Mouse (Mus musculus) kidney, postnatal 36 days (tissue): ENCODE results near the gene Slc35b1.
A peak's percentile ranks its signal among the peaks of the same experiment; 100 is the strongest.

Source experiments
- DNase-seq, 2 experiments: peaks; one replicate each; pipeline ENCODE4 v3.0.0; 2021 to 2022; ENCODE audit warnings: mixed read lengths in 2 of 2

Gene Slc35b1

GRCm38 (mm10) chr11:95384319-95384972 lies at the start of gene Slc35b1:
Slc35b1 (plus strand) TSS chr11:95384692.
- peak; percentile 95 to 99 for DNase-seq

GRCm38 (mm10) chr11:95336568-95337128 lies 47.8 kb upstream of the Slc35b1 start, which contains the start of gene Fam117a:
Fam117a (plus strand) TSS chr11:95337018.
- peak; percentile 92 to 95 for DNase-seq

- peak; percentile 51 to 78 for DNase-seq
These were observed 47.2 kb upstream of the Slc35b1 start for GRCm38 (mm10) chr11:95337129-95337813.

GRCm38 (mm10) chr11:95337846-95338342 lies 46.6 kb upstream of the Slc35b1 start:
- no peak for DNase-seq

- DNase-seq: no peak
These were observed 44.9 kb upstream of the Slc35b1 start for GRCm38 (mm10) chr11:95339471-95340021.

GRCm38 (mm10) chr11:95340259-95340658 lies 44.2 kb upstream of the Slc35b1 start:
- DNase-seq: no peak

- DNase-seq: no peak
These were observed 43.8 kb upstream of the Slc35b1 start for GRCm38 (mm10) chr11:95340664-95341063.

GRCm38 (mm10) chr11:95343180-95343579 lies 41.3 kb upstream of the Slc35b1 start:
- DNase-seq: no peak

- DNase-seq: no peak
These were observed 40.3 kb upstream of the Slc35b1 start for GRCm38 (mm10) chr11:95344181-95344580.

GRCm38 (mm10) chr11:95350289-95350688 lies 34.2 kb upstream of the Slc35b1 start:
- DNase-seq: peak; percentile 81

- peak; percentile 66 to 67 for DNase-seq
These were observed 33.5 kb upstream of the Slc35b1 start for GRCm38 (mm10) chr11:95350960-95351359.

- no peak for DNase-seq
These were observed 31.8 kb upstream of the Slc35b1 start for GRCm38 (mm10) chr11:95352686-95353085.

GRCm38 (mm10) chr11:95353226-95353625 lies 31.3 kb upstream of the Slc35b1 start:
- no peak for DNase-seq

- no peak for DNase-seq
These were observed 30.1 kb upstream of the Slc35b1 start for GRCm38 (mm10) chr11:95354228-95354944.

- no peak for DNase-seq
These were observed 29.4 kb upstream of the Slc35b1 start for GRCm38 (mm10) chr11:95354945-95355660.

GRCm38 (mm10) chr11:95355661-95356011 lies 28.9 kb upstream of the Slc35b1 start:
- DNase-seq: no peak

GRCm38 (mm10) chr11:95356039-95356438 lies 28.5 kb upstream of the Slc35b1 start:
- no peak for DNase-seq

- DNase-seq: peak; percentile 29 to 72
These were observed 27.8 kb upstream of the Slc35b1 start for GRCm38 (mm10) chr11:95356469-95357273.

- no peak for DNase-seq
These were observed 26.2 kb upstream of the Slc35b1 start for GRCm38 (mm10) chr11:95358263-95358662.

GRCm38 (mm10) chr11:95364388-95364787 lies 20.1 kb upstream of the Slc35b1 start:
- no peak for DNase-seq

- peak; percentile 90 to 95 for DNase-seq
These were observed 18.9 kb upstream of the Slc35b1 start for GRCm38 (mm10) chr11:95365596-95365995.
